Mouse (Mus musculus): ENCODE results near the gene Slc16a7.

GRCm38 (mm10) chr10:125321446-125322428 is 67.5 kb downstream of the Slc16a7 start:
- TF ChIP-seq CHD2 (IDR thresholded peaks at IDR 0.05; ENCODE audit: low read depth, low read length) (no peak), HCFC1 (IDR thresholded peaks at IDR 0.05; ENCODE audit: borderline replicate concordance, insufficient read depth, low read length) (no peak)

Data from ES-E14 (cell line).